Mouse (Mus musculus) C2C12 (cell line): ENCODE measurements around the gene Ick.

Source experiments
- CEBPB ChIP-seq: IDR thresholded peaks from one replicate; pipeline ENCODE4 v1.6.1; 2011; ENCODE audit warnings: low read depth, mild to moderate bottlenecking, control low read depth, moderate library complexity
- CTCF ChIP-seq: IDR thresholded peaks from one replicate; pipeline ENCODE4 v1.5.1; 2011; ENCODE audit not compliant: control insufficient read depth, insufficient read depth, insufficient read length
- FOSL1 ChIP-seq: IDR thresholded peaks from one replicate; pipeline ENCODE4 v1.8.0; 2011; ENCODE audit warnings: mild to moderate bottlenecking, low read length; ENCODE audit not compliant: poor library complexity, insufficient read depth, severe bottlenecking
- MAX ChIP-seq: IDR thresholded peaks from one replicate; pipeline ENCODE4 v1.6.1; 2011; ENCODE audit warnings: mild to moderate bottlenecking, control low read depth
- MYOD1 ChIP-seq: IDR thresholded peaks from one replicate; pipeline ENCODE4 v1.6.1; 2011; ENCODE audit warnings: low read depth; ENCODE audit not compliant: control insufficient read depth, insufficient read length
- MYOG ChIP-seq: IDR thresholded peaks from one replicate; pipeline ENCODE4 v1.6.1; 2011; ENCODE audit not compliant: control insufficient read depth, insufficient read length; ENCODE audit errors: extremely low read depth
- USF1 ChIP-seq: IDR thresholded peaks from one replicate; pipeline ENCODE4 v1.6.1; 2011; ENCODE audit warnings: low read depth, mild to moderate bottlenecking, control low read depth, moderate library complexity

GRCm38 (mm10) chr9:78105501-78105932 is 3.5 kb upstream of the Ick start:
- TF ChIP-seq CTCF (no peak), MAX (no peak), USF1 (no peak), MYOG (no peak), MYOD1 (no peak), CEBPB (no peak), FOSL1 (no peak)
